Comparison of ENCODE assay signal across 21 mouse cellular contexts in genomic region chr1:61379771-61380517, GRCm38 (mm10).
DNase-seq lines count a peak whose midpoint lies in the region; ATAC-seq and TF ChIP-seq lines count a peak whose summit lies in the region.
"Had no signal": no experiment of that assay in that cellular context is flagged by ENCODE, and none has a peak within 500 bp of the region (broad histone marks: within the 10 kb centered on the region; RNA-seq: fewer than 3 reads in every experiment).

No protein-coding gene starts in this region.

- H3K4me2 ChIP-seq in hindbrain, postnatal 0 days (ENCODE audit: low read depth, low read length): no peak overlapping the region
- H3K4me2 ChIP-seq in hindbrain, embryonic 14.5 days (replicated peaks): no peak overlapping the region
- H3K4me2 ChIP-seq: embryonic facial prominence, embryonic 15.5 days; heart, embryonic 15.5 days; kidney, embryonic 15.5 days; limb, embryonic 13.5 days; lung, embryonic 15.5 days; stomach, embryonic 15.5 days had no signal

- 48% methylated on average over 21 of the region's 21 CpGs for WGBS in hindbrain, postnatal 0 days
- 55% methylated on average over 21 of the region's 21 CpGs for WGBS in hindbrain, embryonic 14.5 days
- WGBS in forebrain, embryonic 10.5 days: 60% methylated on average over 21 of the region's 21 CpGs
- WGBS in limb, embryonic 10.5 days: 72% methylated on average over 21 of the region's 21 CpGs

- no peak for ATAC-seq in hindbrain, postnatal 0 days
- ATAC-seq in hindbrain, embryonic 14.5 days (ENCODE audit: low FRiP score): no peak; the same call in 1 of the 2 replicates
- ATAC-seq in megakaryocyte-erythroid progenitor cell, adult 5-6 weeks (replicated peaks; ENCODE audit: low FRiP score, low TSS enrichment, poor library complexity, severe bottlenecking): peak; percentile 56
- ATAC-seq: intestine, embryonic 16.5 days had no signal

- intact Hi-C loops in left cerebral cortex, postnatal 36 days (cut with DNase I): loop anchor here (5.0 kb wide), 4 partner anchors 83 to 1317 kb away; no protein-coding TSS in a partner anchor

- TF ChIP-seq CTCF in hindbrain, postnatal 0 days (IDR thresholded peaks at IDR 0.05; ENCODE audit: low read depth): no peak

- H3K27ac ChIP-seq in hindbrain, postnatal 0 days: no peak overlapping the region
- H3K27ac ChIP-seq in hindbrain, embryonic 14.5 days: no peak overlapping the region
- peak overlapping the region; percentile 40; the same call in 1 of the 2 replicates for H3K27ac ChIP-seq in forebrain, embryonic 10.5 days
- H3K27ac ChIP-seq in limb, embryonic 10.5 days: peak overlapping the region; percentile 64
- H3K27ac ChIP-seq: embryonic facial prominence, embryonic 15.5 days; heart, adult 2 months; heart, embryonic 15.5 days; kidney, embryonic 15.5 days; limb, embryonic 13.5 days; lung, embryonic 15.5 days; stomach, embryonic 15.5 days had no signal

- no peaks in the 10 kb centered on the region for H3K27me3 ChIP-seq in hindbrain, postnatal 0 days (ENCODE audit: insufficient read depth, low read length)
- no peaks in the 10 kb centered on the region for H3K27me3 ChIP-seq in hindbrain, embryonic 14.5 days (ENCODE audit: control insufficient read depth, insufficient read depth, low read length)
- peaks cover 26% of the 10 kb centered on the region for H3K27me3 ChIP-seq in forebrain, embryonic 10.5 days (ENCODE audit: poor library complexity, severe bottlenecking)
- H3K27me3 ChIP-seq in limb, embryonic 10.5 days (ENCODE audit: low read depth, poor library complexity, severe bottlenecking): peaks cover 5% of the 10 kb centered on the region; the same call in 1 of the 2 replicates
- H3K27me3 ChIP-seq: heart, embryonic 15.5 days; kidney, embryonic 15.5 days; lung, embryonic 15.5 days; stomach, embryonic 15.5 days had no signal

- no peaks in the 10 kb centered on the region for H3K4me1 ChIP-seq in hindbrain, postnatal 0 days (ENCODE audit: insufficient read depth, low read length)
- peaks cover 7% of the 10 kb centered on the region for H3K4me1 ChIP-seq in hindbrain, embryonic 14.5 days (replicated peaks; ENCODE audit: control insufficient read depth, insufficient read depth, low read length)
- H3K4me1 ChIP-seq in forebrain, embryonic 10.5 days: peaks cover 36% of the 10 kb centered on the region
- peaks cover 34% of the 10 kb centered on the region for H3K4me1 ChIP-seq in limb, embryonic 10.5 days

- no peak overlapping the region for H3K9ac ChIP-seq in hindbrain, postnatal 0 days (replicated peaks; ENCODE audit: low read length)
- H3K9ac ChIP-seq in hindbrain, embryonic 14.5 days: no peak overlapping the region
- H3K9ac ChIP-seq: embryonic facial prominence, embryonic 15.5 days; heart, embryonic 15.5 days; kidney, embryonic 15.5 days; limb, embryonic 13.5 days; lung, embryonic 15.5 days; stomach, embryonic 15.5 days had no signal

- peak; percentile 23 for DNase-seq in hindbrain, postnatal 0 days (ENCODE audit: low spot score)
- DNase-seq in hindbrain, embryonic 14.5 days (ENCODE audit: low spot score): no peak
- peak; percentile 42 for DNase-seq in forebrain, embryonic 10.5 days (ENCODE audit: extremely low spot score, low spot score)
- DNase-seq in limb, embryonic 10.5 days (ENCODE audit: low spot score): no peak
- DNase-seq in left cerebral cortex, postnatal 36 days (ENCODE audit: low spot score in 2 of 2): no peak
- no peak for DNase-seq in right cerebral cortex, postnatal 14 days
- no peak for DNase-seq in layer of hippocampus, adult 8-10 months (ENCODE audit: low spot score in 2 of 2)
- DNase-seq: adrenal gland, postnatal 14 days; cerebellum, adult 9-10 months; gastrocnemius, postnatal 10 days; heart, adult 2 months; thymus, adult 2 months had no signal

- no peaks in the 10 kb centered on the region for H3K9me3 ChIP-seq in hindbrain, postnatal 0 days (ENCODE audit: low read length)
- no peaks in the 10 kb centered on the region for H3K9me3 ChIP-seq in hindbrain, embryonic 14.5 days (ENCODE audit: control insufficient read depth, low read length)
- H3K9me3 ChIP-seq in forebrain, embryonic 10.5 days: no peaks in the 10 kb centered on the region
- H3K9me3 ChIP-seq in limb, embryonic 10.5 days (replicated peaks): no peaks in the 10 kb centered on the region
- H3K9me3 ChIP-seq: embryonic facial prominence, embryonic 15.5 days; heart, embryonic 15.5 days; kidney, embryonic 15.5 days; limb, embryonic 13.5 days; lung, embryonic 15.5 days; stomach, embryonic 15.5 days had no signal

- no peaks in the 10 kb centered on the region for H3K36me3 ChIP-seq in hindbrain, postnatal 0 days (ENCODE audit: insufficient read depth, low read length)
- no peaks in the 10 kb centered on the region for H3K36me3 ChIP-seq in hindbrain, embryonic 14.5 days (replicated peaks; ENCODE audit: control insufficient read depth, insufficient read depth)
- no peaks in the 10 kb centered on the region for H3K36me3 ChIP-seq in forebrain, embryonic 10.5 days (replicated peaks)
- no peaks in the 10 kb centered on the region for H3K36me3 ChIP-seq in limb, embryonic 10.5 days
- H3K36me3 ChIP-seq: embryonic facial prominence, embryonic 15.5 days; heart, embryonic 15.5 days; kidney, embryonic 15.5 days; limb, embryonic 13.5 days; lung, embryonic 15.5 days; stomach, embryonic 15.5 days had no signal

- H3K4me3 ChIP-seq in hindbrain, postnatal 0 days (ENCODE audit: low read length): no peak overlapping the region
- no peak overlapping the region for H3K4me3 ChIP-seq in hindbrain, embryonic 14.5 days (replicated peaks; ENCODE audit: low read length)
- H3K4me3 ChIP-seq in forebrain, embryonic 10.5 days: no peak overlapping the region
- no peak overlapping the region for H3K4me3 ChIP-seq in limb, embryonic 10.5 days
- H3K4me3 ChIP-seq: embryonic facial prominence, embryonic 15.5 days; heart, adult 2 months; heart, embryonic 15.5 days; kidney, embryonic 15.5 days; limb, embryonic 13.5 days; lung, embryonic 15.5 days; myocyte; stomach, embryonic 15.5 days had no signal

Comparison
In these comparisons a context has a peak if more than half of its experiments do, and no peak if none do; other contexts are left out.
1. DNase-seq: peak in hindbrain, postnatal 0 days (single experiment) and forebrain, embryonic 10.5 days (single experiment); none in hindbrain, embryonic 14.5 days (single experiment), limb, embryonic 10.5 days (single experiment), left cerebral cortex, postnatal 36 days (0 of 2), right cerebral cortex, postnatal 14 days (single experiment) and layer of hippocampus, adult 8-10 months (0 of 2).
2. H3K27ac ChIP-seq: peak in forebrain, embryonic 10.5 days (single experiment) and limb, embryonic 10.5 days (single experiment); none in hindbrain, postnatal 0 days (single experiment) and hindbrain, embryonic 14.5 days (single experiment).